Mouse (Mus musculus): ENCODE measurements around the gene Vps52.
"Not testable (repeated sequence)": the region's sequence is repeated elsewhere in the genome, so short reads cannot be mapped to it uniquely, and the experiment has no call there.

Gene Vps52

GRCm38 (mm10) chr17:33968489-33968888 is 12.9 kb downstream of the Vps52 start:
- DNase-seq (ENCODE audit: low spot score) = peak; percentile 92

DNA sequence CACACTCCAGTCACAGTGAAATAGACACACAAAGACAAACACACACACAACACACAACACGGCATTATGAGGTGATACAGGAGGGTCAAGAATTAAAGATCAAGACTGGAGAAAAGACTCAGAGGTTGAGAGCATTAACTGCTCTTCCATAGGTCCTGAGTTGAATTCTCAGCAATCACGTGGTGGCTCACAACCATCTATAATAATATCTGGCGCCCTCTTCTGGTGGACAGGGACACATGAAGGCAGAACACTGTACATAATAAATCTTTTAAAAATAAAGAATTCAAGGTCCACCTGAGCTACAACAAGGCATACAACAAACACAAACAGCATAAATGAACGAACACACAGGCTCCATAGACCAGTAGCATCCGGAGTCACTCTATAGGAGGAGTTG is 13.3 kb downstream of the Vps52 start:
- DNase-seq (ENCODE audit: low spot score) = peak; percentile 64

- DNase-seq (ENCODE audit: low spot score) = no peak
These were observed 13.8 kb downstream of the Vps52 start for GRCm38 (mm10) chr17:33969394-33969793.

GRCm38 (mm10) chr17:33972691-33973090 is 17.1 kb downstream of the Vps52 start:
- peak; percentile 71 for DNase-seq (ENCODE audit: low spot score)

DNA sequence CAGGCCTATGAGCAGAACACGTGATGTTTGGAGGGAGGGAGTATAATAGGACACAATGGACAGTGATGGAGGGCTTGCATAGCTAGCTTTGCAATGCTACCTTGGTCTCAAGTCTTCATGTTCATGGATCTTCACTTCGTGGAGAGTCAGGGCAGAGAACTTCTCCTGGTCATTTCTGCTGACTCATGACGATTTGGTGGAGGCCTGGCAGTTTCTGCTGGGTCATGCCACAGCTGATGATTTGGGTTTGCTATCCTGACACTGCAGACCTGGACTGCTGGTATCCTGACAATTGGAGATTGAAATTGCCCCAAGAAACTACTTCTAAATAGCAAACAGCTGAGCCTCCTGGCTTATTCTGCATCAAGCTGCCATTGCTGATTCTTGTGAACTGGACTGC is 18.0 kb downstream of the Vps52 start:
- DNase-seq (ENCODE audit: low spot score) = no peak

GRCm38 (mm10) chr17:33977861-33978557 is 22.4 kb downstream of the Vps52 start:
- no peak for DNase-seq (ENCODE audit: low spot score)

- peak; percentile 60 for DNase-seq (ENCODE audit: low spot score)
These were observed 23.0 kb downstream of the Vps52 start for GRCm38 (mm10) chr17:33978631-33979031.

DNA sequence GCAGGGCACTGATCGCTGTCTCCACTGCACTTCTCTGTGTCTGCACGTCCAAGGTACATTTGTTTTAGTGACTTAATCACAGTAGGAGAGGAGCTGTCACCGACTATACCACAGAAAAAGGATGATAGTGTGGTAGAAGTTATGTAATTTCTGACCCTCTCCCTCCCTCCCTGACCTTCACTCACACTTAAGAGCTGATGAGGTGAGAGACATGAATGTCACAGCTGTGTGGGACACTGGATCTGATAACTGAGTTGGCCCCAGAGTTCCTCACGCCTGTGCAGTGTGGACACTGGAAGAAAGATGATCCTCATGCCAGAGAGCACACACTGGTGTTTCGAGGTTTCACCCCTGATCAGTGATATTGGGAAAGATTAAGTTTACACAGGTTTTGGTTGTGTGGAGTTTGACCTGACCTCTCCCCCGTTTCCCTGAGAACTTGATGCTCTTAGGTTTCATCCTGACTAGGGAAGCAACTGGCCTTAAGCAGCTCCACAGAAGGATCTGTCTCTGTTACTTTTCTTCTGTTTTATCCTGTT is 24.0 kb downstream of the Vps52 start:
- DNase-seq (ENCODE audit: low spot score) = no peak

GRCm38 (mm10) chr17:33980181-33981035 is 24.8 kb downstream of the Vps52 start:
- no peak for DNase-seq (ENCODE audit: low spot score)

DNA sequence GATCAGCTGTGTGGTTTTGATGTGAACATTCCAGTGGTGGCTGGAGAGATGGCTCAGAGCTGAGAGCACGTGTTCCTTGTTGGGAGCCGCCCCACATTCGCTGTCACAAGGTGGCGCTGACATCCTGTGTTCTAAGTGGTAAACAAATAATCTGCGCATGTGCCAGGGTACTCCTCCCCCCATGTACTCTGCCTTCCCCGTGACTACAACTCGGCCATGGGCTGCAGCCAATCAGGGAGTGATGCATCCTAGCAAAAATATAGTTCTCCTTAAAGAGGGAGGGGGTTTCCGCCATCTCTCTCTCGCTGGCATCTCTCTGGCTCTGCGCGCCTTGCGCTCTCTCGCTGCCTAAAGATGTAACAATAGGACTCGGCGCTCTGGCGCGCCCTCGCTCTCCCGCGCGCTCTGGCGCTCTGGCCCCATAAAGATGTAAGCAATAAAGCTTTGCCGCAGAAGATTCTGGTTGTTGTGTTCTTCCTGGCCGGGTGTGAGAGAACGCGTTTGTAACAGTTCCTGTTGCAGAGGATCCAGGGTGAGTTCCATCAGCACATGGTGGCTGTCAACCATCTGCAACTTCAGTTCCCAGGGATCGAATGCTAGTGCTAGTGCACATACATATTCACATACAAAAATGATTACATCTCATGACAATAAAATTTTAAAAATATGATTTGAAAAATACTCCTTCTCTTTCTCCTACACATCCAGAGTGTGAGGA is 25.7 kb downstream of the Vps52 start:
- peak; percentile 97 for DNase-seq (ENCODE audit: low spot score)

GRCm38 (mm10) chr17:33982136-33982535 is 26.5 kb downstream of the Vps52 start:
- peak; percentile 77 for DNase-seq (ENCODE audit: low spot score)

GRCm38 (mm10) chr17:33991788-33992664 is 36.4 kb downstream of the Vps52 start:
- DNase-seq (ENCODE audit: low spot score) = peak; percentile 91

- no peak for DNase-seq (ENCODE audit: low spot score)
These were observed 39.3 kb downstream of the Vps52 start for GRCm38 (mm10) chr17:33994959-33995358.

DNA sequence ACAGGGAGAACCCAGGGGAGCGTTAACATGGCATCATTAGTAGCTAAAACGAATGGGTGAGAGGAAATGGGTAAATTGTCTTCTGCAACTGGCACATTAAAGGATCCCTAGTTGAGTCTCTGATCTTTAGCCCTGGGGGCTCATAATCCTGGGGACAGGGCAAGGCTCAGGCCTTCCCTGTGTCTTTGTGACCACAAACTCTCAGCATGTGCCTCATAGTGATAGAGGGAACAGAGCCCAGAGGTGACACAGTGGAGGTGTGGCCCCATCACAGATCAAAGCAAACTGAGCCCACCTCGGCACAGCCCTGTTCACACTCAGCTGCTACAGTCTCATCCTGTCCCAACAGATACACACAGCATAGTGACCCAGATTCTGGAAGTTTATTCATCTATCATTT is 40.0 kb downstream of the Vps52 start:
- no peak for DNase-seq (ENCODE audit: low spot score)

- DNase-seq (ENCODE audit: low spot score) = not testable (repeated sequence)
These were observed 41.4 kb downstream of the Vps52 start for GRCm38 (mm10) chr17:33997025-33997424.

DNA sequence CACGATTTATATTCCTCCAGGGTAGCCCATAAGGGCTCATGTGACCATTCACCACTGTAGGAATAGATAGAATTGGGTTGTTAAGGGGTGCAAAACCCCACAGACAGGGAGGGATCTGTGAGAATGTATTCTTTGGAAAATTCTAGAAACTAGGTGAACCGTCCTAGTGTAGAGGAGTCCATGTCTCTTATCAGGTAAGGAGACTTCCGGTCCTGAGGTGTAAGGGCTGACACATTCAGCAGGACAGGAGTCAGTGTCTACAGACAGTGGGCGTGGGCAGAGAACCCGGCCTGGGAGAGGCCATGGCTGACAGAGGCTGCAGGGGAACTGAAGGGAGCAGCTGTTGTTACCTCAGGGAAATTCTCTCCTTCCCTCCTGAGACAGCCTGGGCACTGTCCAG is 43.1 kb downstream of the Vps52 start:
- DNase-seq (ENCODE audit: low spot score) = not testable (repeated sequence)

- peak; percentile 32 for DNase-seq (ENCODE audit: low spot score)
These were observed 43.9 kb downstream of the Vps52 start for GRCm38 (mm10) chr17:33999341-34000149.

- peak; percentile 82 for DNase-seq (ENCODE audit: low spot score)
These were observed 44.5 kb downstream of the Vps52 start, which contains the start of gene H2-K1 for GRCm38 (mm10) chr17:34000150-34000537. H2-K1 (minus strand) TSS chr17:34000347.

GRCm38 (mm10) chr17:34000796-34001195 is 45.2 kb downstream of the Vps52 start:
- DNase-seq (ENCODE audit: low spot score) = not testable (repeated sequence)

DNA sequence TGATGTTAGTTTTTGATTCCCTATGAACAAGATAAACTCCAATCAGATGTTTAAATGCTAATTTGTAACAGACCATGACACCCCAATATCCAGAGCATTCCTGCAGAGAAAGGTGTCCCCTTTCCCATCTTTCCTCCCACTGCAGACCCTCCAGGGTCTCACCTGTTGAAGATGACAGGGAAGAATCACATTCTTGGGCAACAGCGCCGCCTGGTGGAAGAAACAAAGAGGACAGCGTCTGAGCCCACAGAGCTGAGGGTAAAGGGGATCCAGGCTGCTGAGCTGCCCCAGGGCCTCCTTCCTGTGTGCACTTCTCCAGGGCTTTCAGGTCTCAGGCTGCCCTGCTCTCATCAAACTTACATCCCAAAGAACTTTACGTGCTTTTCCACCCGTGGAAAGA is 47.8 kb downstream of the Vps52 start:
- DNase-seq (ENCODE audit: low spot score) = peak; percentile 74

Measured in embryo, embryonic 10.5 days (tissue).